Mouse (Mus musculus) inflammation-experienced regulatory T-cells, adult 6 months (primary cell): ENCODE data around the gene Nfkb2. TPM values are rescaled to one million over a fixed set of nuclear protein-coding genes. Genes with fewer than 3 reads are reported as not detected.

Source experiments
- ATAC-seq: one replicate; pipeline ENCODE4 v1.8.0; 2017
- polyA plus RNA-seq, 3 experiments: library from polyadenylated mRNA; unstranded; fragments of 100-300 nt; shearing (Covaris generic); gene quantifications; one replicate each; pipeline ENCODE4 v1.2.1; 2017

The Nfkb2 gene
- polyA plus RNA-seq, 3 experiments from 2014 or later = 15.7 to 27.8 (median 20.7) TPM

- no peak for ATAC-seq
Measured at GRCm38 (mm10) chr19:46323716-46324115, 19.6 kb downstream of the Nfkb2 start.

DNA sequence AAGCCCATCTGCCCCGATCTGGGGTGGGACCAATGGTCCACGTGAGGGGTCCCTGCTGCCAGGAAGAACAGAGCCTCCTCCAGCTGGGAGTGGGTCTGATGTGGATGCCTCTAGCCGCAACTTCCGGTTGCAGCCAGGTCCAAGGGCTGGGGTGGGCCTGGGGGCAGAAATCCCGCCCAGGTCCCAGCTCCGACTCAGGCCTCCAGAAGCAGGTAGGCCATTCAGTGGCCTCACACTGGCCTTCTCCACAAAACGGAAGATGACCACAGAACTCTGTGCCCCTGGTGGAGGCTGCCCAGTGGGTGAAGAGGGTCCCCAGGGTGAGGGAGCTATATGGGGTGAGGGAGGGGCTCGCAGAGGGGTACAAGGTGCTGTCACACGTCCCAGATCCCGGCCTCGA, 20.2 kb downstream of the Nfkb2 start:
- no peak for ATAC-seq

- ATAC-seq = no peak
Measured at GRCm38 (mm10) chr19:46324918-46325317, 20.8 kb downstream of the Nfkb2 start.

DNA sequence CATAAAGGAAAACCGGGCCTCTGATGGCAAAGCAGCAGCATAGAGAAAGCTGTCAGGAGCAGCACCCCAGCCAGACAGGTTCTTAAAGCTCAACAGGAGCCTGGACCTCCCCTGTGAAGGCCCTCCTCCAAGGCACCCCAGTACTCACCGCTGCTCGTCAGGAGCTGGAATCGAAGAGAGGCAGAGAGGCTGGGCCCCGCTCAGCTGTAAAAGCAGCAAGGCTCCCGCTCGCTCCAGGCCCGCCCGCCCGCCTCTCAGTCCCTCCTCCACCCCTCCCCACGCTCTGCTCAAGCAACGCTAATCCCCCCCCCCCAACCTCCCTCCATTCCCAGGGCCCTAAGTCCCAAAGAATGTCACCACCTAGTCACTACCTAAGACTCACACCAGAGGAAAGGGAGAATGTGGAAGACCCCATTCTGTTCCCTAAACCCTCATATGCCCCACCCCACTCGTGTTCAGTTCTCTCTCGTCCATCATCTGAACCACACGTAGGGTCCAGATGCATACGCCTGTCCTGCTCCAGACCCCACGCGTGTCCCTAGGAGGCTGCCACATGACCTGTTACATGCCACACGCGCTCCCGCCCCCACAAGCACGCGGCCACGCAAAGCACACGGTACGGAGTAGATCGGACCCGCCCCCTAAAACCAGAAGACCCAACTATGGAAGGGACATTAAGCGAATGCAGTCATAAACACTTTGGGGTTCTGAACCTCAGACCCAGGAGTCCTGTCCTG, 22.1 kb downstream of the Nfkb2 start:
- no peak for ATAC-seq

DNA sequence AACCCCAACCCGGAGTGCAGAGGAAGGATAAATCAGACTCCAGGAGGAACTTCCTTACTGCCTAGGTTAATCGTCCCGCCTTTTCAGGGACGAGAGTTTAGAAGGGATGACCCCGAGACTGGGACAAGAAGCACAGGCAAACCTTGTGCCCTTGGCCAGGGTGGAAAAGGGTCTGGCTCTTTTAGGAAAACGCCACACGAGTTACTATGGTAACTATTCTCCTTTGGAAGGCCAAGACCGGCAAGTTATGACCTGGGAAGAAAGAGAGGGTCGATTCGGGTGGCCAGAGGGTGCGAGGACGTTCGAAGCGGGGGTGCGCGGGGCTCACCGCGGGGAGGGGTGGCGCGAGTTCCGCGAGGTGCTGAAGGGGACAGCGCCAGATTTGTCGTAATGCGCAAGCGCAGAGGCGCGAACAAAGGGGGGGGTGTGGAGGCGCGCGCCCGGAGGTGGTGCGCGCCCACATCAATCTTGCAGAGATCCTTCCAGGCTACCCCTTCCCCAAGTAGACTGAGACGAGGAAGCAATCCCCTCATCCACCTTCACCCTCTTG, 22.7 kb downstream of the Nfkb2 start, which contains the start of gene Psd:
Gene Psd, minus strand, starts transcription at position 401 of the 550 bp plus-strand sequence.
- no peak for ATAC-seq

DNA sequence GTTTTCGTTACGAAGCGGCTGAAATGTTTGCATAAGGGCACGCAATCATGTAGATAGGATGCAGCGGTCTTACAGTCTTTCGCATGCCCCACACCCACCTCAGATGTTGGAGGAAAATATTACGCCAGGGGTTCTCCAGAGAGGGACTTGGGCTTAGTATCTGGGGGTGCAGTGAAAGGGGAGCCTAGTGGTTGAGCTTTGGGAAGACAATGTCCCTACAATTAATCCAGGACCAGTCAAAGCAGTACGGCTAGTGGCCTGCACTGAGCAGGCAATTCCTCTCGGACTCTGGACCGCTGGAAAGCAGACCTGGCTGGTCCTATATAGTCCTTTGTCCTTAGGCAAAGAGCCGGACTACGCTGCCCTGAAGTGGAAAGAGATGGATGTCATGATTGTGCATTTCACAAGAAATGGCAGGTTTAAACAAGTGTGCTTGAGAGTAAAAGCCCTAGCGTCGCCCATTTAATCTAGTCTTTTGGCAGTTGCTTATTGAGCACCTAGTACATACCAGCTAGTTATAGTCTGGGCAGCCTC, 23.5 kb downstream of the Nfkb2 start:
- no peak for ATAC-seq

DNA sequence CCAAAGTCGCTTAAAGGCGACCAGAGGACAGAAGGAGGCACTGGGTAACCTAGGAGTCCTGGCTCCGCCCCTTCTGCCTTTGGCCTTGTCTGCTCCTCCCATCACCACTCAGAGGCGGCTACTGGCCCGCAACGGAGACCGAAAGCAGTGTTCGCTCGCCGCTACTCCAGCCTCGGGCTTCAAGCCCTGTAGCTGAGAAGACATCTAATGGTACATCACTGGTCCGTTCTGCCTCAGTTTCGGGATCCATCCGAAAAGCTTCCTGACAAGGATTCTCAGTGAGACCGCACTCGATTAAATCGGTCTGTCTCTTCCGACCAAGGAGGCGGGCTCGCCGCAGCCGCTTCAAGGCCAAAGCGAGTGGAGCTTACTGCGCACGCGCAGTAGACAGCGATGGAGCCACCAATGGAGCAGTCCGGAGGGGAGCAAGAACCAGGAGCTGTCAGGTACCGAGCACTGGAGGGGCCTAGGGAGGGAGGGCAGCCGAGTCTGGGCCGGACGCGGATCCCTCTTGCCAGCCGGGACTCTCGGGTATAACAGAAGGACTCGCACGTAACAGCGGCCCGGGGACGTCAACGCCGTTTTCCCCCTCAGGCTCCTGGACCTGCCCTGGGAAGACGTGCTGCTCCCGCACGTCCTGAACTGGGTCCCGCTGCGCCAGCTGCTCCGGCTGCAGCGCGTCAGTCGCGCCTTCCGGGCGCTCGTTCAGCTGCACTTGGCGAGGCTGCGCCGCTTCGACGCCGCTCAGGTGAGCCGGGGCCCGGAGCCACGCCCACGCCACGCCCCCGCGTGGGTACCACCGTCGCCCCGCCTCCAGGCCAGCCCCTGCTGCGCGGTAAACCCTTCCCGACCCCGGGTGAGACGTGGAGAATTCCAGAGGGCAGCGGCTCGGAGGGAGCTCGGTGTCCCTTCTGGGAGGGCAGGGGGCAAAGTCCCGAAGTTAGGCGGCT, 24.2 kb downstream of the Nfkb2 start, which contains the start of gene Fbxl15:
Gene Fbxl15, plus strand, starts transcription at position 104 of the 950 bp plus-strand sequence.
- ATAC-seq = peak; percentile 76

GRCm38 (mm10) chr19:46329031-46329641, 25.0 kb downstream of the Nfkb2 start:
- peak; percentile 1 for ATAC-seq

- ATAC-seq = no peak
Measured at GRCm38 (mm10) chr19:46329951-46330350, 25.8 kb downstream of the Nfkb2 start.

DNA sequence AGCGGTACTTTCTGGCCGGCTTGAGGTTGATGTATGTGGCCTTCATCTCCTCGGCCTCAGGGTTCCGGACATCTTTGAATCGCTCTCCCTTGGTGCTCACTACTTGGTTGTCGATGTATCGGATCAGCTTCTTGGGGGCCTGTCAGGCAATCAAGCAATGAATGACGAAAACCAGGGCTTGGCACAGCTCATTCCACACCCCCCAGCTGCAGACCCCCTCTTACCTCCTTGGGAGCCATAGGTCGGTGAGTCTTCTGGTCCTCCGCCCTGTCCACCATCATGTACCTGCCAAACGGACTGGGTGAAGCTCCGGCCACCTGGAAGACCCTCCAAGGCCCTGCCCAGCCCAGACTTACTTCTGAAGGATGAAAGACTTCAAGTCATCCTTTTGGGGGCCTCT, 26.6 kb downstream of the Nfkb2 start:
- ATAC-seq = no peak

- no peak for ATAC-seq
Measured at GRCm38 (mm10) chr19:46331326-46331725, 27.2 kb downstream of the Nfkb2 start.

- no peak for ATAC-seq
Measured at GRCm38 (mm10) chr19:46331936-46332335, 27.8 kb downstream of the Nfkb2 start.

DNA sequence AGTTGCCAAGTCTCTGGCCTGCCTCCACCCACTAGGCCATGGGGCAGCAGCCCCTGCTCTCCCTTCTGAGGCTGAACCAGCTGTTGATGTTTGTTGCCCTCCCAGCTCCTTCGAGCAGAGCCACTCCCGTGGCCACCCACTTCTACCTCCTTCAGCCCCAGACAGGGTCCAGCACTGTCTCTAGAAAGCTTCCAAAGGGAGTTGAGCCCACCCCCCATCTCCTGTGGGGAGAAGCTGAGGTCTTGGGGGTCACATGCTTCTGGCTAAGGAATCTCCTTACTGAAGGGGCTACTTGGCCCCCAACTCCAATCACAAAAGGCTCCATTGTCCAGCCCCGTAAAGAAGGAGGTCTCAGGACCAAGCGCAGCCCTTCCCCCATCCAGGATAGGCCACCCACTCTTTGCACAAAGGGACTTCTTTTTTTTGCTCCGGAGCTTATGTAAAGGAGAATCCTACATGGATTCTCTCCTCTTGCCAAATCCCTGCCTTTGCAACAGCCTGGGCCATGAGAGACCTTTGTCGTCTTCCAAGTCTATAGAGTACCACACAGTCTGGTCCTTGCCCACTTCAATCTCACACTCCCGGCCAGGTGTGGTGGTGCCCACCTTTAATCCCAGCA, 28.7 kb downstream of the Nfkb2 start:
- no peak for ATAC-seq

DNA sequence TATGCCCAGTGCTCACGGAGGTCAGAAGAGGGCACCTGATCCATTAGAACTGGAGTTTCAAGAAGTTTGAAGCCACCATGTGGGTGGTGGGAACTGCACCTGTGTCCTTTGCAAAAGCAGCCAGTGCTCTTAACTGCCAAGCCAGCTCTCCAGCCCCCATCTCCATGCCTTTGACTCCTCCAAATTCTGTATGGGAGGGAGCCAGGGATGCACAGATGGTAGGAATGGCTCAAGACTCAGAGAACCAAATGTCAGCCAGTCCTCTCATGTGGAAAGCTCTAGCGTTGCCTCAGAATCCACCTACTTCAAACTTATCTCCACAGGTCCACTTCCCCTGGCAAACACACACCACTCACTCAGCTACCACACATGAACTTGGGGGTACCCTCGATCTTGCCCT, 29.8 kb downstream of the Nfkb2 start:
- ATAC-seq = no peak

DNA sequence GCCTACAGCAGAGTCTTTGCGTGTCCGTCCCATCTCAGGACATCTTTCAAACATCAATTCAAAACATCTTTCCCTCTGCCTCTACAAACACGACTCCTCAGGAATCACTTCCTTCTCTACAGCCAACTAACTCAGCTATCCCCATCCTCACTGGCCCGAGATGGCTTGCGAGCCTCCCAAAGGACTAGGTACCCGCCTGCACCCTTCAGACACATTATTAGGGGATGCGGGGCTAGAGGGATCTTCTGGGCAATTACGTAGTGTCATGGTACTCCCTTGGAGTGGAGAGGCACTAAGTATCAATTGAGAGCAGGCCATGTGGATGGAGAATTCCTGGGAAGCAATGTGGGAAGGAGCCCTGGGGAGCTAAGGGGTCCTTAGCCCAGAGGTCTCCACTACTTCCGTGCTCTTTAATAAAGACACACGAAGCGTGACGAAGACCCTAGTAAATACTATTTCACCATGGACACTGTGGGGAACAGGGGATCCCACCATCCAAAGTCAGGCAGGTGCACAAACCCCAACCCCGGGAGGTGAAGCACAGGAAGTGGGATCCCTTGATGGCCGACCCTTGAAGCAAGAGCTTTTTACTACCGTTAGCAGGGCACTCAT, 33.7 kb downstream of the Nfkb2 start:
- ATAC-seq = no peak

GRCm38 (mm10) chr19:46338331-46338936, 34.3 kb downstream of the Nfkb2 start, which contains the start of gene Cuedc2:
Gene Cuedc2, minus strand, starts transcription at chr19:46338702.
- ATAC-seq = peak; percentile 93

GRCm38 (mm10) chr19:46338942-46339286, 34.8 kb downstream of the Nfkb2 start:
- peak; percentile 20 for ATAC-seq

- ATAC-seq = no peak
Measured at GRCm38 (mm10) chr19:46339287-46339971, 35.3 kb downstream of the Nfkb2 start.

- no peak for ATAC-seq
Measured at GRCm38 (mm10) chr19:46344710-46345419, 40.7 kb downstream of the Nfkb2 start.

- ATAC-seq = no peak
Measured at GRCm38 (mm10) chr19:46347146-46347545, 43.0 kb downstream of the Nfkb2 start.
